Mouse (Mus musculus) erythroblast, adult 5-6 weeks (primary cell): ENCODE results near the gene Lamb3. TPM values are rescaled to one million over a fixed set of nuclear protein-coding genes. Genes with fewer than 3 reads are reported as not detected.

Experiments
- ATAC-seq: replicated peaks from 2 replicates; pipeline ENCODE4 v1.8.0; 2016; ENCODE audit warnings: moderate number of reproducible peaks, mild to moderate bottlenecking, moderate TSS enrichment, inconsistent platforms; ENCODE audit not compliant: poor library complexity, low FRiP score, severe bottlenecking
- total RNA-seq, 2 experiments: library from RNA; stranded (forward) in 1 of 2; stranded (reverse) in 1 of 2; fragments of 150-400 nt in 1 of 2; fragments of 200-764, 138-1000 nt in 1 of 2; gene quantifications; 2 replicates each; pipeline versions ENCODE4 v1.2.3 to v1.2.4; 2015 to 2017; ENCODE audit warnings: low replicate concordance in 2 of 2

Gene Lamb3
- total RNA-seq, 2 experiments from 2014 or later = 0.58 to 4.1 TPM

DNA sequence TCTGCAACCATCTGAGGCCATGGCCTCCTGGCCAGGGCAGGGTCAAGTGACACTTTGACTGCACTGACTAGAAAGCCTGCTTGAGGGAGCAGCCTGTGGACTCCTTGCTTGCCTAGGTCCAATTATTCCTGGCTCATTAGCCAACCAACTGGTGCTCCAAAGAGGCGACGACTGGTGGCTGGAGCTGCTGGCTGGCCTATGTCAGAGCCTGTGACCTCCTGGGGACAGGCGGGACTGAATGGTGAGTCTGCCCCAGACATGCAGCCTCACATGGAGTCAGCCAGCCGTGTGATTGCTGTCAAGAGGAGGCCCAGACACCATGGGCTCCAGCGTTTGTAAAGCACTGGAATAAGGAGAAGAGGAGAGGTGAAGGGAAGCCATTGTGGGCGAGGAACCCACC, 153.7 kb downstream of the Lamb3 start:
- no peak for ATAC-seq

DNA sequence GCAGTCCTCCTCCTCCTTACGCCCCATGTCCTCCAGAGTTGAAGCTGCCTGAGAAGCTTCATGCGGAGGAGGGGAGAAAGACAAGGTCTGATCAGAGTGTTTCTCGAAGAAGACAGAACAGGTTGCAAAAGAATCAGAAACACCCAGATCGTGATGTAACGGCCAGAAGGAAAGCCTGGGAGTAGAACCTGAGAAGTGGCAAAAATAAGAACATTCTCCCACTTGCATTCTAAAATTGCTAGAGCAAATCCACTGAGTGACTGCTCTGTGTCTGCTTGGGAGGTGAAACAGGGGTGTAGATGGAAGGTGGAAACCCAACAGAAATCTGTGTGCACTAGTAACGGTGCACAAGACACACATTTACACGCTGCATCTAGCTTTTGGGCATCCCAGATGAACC, 154.6 kb downstream of the Lamb3 start:
- ATAC-seq = no peak

DNA sequence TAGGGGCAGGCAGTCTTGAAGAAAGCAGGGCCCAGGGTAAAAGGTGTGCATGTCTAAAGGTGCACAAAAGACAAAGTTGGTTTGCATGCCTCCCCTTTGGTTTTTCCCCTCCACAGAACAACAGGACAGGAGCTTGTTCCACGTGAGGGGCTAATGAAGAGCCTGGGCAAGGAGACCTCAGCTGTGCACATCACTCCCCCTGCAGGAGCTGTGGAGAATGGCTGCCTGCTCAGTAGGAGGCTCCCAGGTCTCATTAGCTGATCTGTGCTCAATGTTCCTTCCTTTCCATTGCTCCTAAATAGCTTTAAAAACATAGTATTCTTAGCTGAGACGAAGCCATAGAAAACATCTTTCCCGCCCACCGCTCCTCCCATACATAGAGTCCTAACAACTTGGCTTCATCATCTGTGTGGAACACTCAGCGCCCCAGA, 156.3 kb downstream of the Lamb3 start:
- ATAC-seq = no peak

DNA sequence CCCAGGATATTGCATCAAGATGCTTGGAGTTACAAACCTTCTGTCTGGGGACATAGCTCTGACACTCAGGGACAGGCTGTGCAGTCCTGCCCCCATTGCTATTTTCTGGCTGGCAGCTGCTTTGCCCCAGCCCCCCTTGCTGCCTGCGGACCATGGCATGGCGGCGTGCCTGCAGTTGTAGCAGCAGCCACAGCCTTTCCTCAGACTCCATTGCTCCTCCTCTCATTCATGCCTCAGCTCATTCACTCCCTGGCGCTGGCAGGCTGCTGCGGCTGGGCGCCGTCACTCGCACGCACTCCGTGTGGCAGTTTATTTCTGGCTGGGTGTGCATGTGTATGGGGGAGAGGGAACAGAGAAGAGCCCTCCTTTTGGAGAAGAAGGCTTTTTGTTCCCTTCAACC, 160.6 kb downstream of the Lamb3 start:
- no peak for ATAC-seq

DNA sequence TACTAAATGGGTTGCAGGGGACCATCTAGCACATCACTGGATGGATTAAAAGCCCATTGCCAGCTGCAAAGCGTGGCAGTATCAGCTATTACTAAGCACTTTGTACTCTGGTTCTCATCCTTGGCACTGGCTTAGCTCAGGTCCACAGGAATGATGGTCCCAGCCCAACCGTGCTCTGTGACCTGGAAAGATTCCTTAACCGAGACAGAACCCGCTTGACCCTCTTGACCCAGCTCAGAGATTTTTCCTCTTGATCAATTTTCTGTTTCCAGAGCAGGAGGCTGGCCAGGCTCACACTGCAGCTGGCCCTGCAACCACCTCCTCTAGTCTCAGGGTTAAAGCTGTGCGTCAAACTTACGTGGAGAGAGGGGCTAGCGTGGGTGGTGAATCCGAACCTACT, 161.6 kb downstream of the Lamb3 start:
- no peak for ATAC-seq

DNA sequence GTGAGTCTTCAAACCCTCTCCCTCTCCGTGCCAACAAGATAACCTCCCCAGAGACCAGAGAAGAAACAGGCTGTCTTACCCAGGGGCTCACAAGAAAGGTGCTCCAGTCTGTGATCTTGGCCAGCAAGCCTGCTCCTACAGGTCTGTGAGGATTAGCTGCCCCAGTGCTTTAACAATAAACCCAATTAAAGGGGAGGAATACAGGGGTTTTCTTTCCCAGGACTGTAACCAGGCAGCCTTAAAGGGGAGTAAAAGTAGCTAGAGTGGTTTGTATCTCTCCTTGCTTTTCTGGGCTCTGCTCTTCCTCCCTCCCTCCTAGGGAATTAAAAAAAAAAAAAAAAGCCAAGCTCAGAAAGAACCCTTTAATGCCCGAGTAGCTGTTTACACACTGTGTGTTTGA, 162.6 kb downstream of the Lamb3 start, which contains the start of gene Camk1g:
Camk1g (minus strand) TSS at position 203 of the 400 bp plus-strand sequence.
- no peak for ATAC-seq

DNA sequence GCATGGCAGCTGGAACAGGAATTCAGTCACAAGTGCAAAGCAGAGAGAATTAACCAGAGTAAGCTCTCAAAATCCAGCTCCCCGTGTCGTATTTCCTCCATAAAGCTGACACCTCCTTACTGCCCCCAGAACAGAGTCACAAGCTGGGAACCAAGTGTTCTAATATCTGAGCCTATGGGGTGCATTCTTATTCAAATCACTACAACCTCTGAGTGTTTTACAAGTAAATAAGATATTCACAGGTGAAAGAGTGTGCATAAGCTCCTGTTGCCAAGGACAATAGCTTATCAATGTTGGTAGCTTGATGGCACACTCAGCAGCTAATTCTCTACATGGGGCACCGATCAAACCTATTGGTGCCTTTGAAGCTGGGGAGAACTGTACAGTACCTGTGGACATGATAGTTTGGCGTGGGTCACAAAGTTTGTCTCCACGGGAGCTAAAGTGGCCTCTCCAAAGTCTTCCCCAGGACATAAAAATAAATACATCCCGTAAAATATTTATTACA, 166.5 kb downstream of the Lamb3 start:
- ATAC-seq = no peak

- peak; percentile 51 for ATAC-seq
Observed at GRCm38 (mm10) chr1:193376478-193377134, 169.1 kb downstream of the Lamb3 start.

- ATAC-seq = no peak
Observed at GRCm38 (mm10) chr1:193379634-193380033, 172.1 kb downstream of the Lamb3 start.

GRCm38 (mm10) chr1:193380877-193381276, 173.4 kb downstream of the Lamb3 start:
- no peak for ATAC-seq

GRCm38 (mm10) chr1:193381597-193382404, 174.3 kb downstream of the Lamb3 start:
- no peak for ATAC-seq

DNA sequence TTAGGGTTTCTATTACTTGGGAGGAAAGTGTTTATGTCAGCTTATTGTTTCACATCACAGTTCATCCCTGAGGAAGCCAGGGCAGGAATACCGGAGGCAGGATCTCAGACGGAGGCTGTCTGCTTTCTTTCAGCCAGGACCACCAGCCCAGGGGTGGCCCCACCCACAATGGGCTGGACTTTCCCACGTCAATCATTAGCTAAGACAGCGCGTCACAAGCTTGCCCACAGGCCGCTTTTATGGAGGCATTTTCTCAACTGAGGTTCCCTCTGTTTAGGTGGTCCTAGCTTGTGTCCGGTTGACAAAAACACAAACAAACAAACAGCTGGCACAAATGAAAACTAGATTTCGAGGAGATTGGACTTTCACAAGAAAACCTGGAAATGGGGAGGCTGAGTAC, 174.9 kb downstream of the Lamb3 start:
- ATAC-seq = no peak

GRCm38 (mm10) chr1:193382841-193383462, 175.5 kb downstream of the Lamb3 start:
- ATAC-seq = no peak

DNA sequence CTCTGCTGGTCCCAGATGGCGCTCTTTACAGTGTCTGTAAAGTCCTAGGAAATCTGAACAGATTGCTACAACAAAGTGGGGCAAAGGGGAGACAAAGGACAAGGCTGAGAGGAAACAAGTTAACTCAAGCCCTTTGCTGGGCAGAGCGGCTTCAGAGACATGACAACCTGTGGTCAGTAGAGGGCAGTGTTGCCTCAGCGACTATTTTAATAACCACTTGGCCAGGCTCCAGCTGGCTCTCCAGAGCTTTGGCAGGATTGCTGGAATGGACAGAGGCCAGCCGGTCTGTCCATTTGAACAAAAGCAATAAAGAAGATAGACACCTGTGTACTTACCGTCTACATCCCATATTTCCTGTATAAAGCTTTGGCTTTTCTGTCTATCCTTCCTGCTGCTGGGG, 178.6 kb downstream of the Lamb3 start:
- no peak for ATAC-seq

- ATAC-seq = no peak
Observed at GRCm38 (mm10) chr1:193387241-193387640, 179.7 kb downstream of the Lamb3 start.

DNA sequence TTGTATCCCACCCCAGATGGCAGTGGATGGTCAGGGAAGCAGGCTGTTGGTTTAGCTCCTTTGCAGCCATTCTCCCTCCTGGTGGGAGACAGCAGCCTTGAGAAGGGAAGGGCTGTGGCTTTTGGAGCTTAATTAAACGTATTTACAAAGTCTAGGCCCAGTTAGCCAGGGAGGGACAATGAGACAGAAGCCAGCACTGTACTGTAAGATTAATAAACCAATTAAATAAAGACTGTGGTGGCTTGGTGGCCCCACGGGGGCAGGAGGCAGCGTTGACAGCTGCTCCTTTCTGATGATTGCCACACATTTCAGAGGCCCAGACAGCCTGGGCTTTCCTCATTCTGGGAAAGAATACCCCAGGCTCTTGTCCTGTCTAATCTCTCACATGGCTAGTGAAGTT, 182.0 kb downstream of the Lamb3 start:
- ATAC-seq = no peak

GRCm38 (mm10) chr1:193390004-193390403, 182.5 kb downstream of the Lamb3 start:
- ATAC-seq = no peak

GRCm38 (mm10) chr1:193392266-193392665, 184.8 kb downstream of the Lamb3 start:
- ATAC-seq = no peak
